Mouse (Mus musculus) cerebellum, postnatal 25 days (tissue): ENCODE results near the gene 1700123L14Rik.
"Not testable (repeated sequence)": the region's sequence is repeated elsewhere in the genome, so short reads cannot be mapped to it uniquely, and the experiment has no call there.

Source experiments
- DNase-seq, 2 experiments: peaks; one replicate each; pipeline ENCODE4 v3.0.0; 2021; ENCODE audit warnings: mixed read lengths in 2 of 2

1700123L14Rik gene

GRCm38 (mm10) chr6:96165818-96166379, at the start of gene 1700123L14Rik:
1700123L14Rik (minus strand) TSS chr6:96166243.
- peak in 1 of 2 experiments; percentile 42 for DNase-seq

- no peak for DNase-seq
Measured at GRCm38 (mm10) chr6:96205395-96205794, 39.4 kb upstream of the 1700123L14Rik start.

GRCm38 (mm10) chr6:96198991-96199390, 32.9 kb upstream of the 1700123L14Rik start:
- DNase-seq, result not testable (repeated sequence)

- DNase-seq, result no peak
Measured at GRCm38 (mm10) chr6:96186517-96186916, 20.5 kb upstream of the 1700123L14Rik start.

GRCm38 (mm10) chr6:96183392-96183791, 17.3 kb upstream of the 1700123L14Rik start:
- DNase-seq, result peak in 1 of 2 experiments; percentile 12

GRCm38 (mm10) chr6:96178530-96178929, 12.5 kb upstream of the 1700123L14Rik start:
- DNase-seq, result no peak

- DNase-seq, result no peak
Measured at GRCm38 (mm10) chr6:96173681-96174080, 7.6 kb upstream of the 1700123L14Rik start.

- no peak for DNase-seq
Measured at GRCm38 (mm10) chr6:96167031-96167430, 988 bp upstream of the 1700123L14Rik start.

- DNase-seq, result peak; percentile 33 to 47
Measured at GRCm38 (mm10) chr6:96165403-96165802, 640 bp downstream of the 1700123L14Rik start.

GRCm38 (mm10) chr6:96143326-96143725, 22.7 kb downstream of the 1700123L14Rik start:
- no peak for DNase-seq

- peak; percentile 29 to 52 for DNase-seq
Measured at GRCm38 (mm10) chr6:96116534-96117272, 49.3 kb downstream of the 1700123L14Rik start.

- DNase-seq, result no peak
Measured at GRCm38 (mm10) chr6:96116148-96116533, 49.9 kb downstream of the 1700123L14Rik start.
